Mouse (Mus musculus) hindbrain, embryonic 11.5 days (tissue): ENCODE results near the gene Ptprg. TPM values are rescaled to one million over a fixed set of nuclear protein-coding genes. Genes with fewer than 3 reads are reported as not detected.
"Not testable (repeated sequence)": the region's sequence is repeated elsewhere in the genome, so short reads cannot be mapped to it uniquely, and the experiment has no call there.

Experiments used
- ATAC-seq: fragments of 200-750 bp; cut with Nextera tagmentation; 2 replicates; pipeline ENCODE4 v1.8.0; 2017; ENCODE audit warnings: mild to moderate bottlenecking, moderate TSS enrichment, moderate library complexity; ENCODE audit not compliant: low FRiP score
- DNase-seq: peaks from one replicate; pipeline ENCODE4 v3.0.0-alpha.2; 2015; ENCODE audit warnings: low spot score
- H3K27ac ChIP-seq: fragments of 300-500 bp; sonication (generic); 2 replicates; pipeline ENCODE4 v1.5.1; 2014; ENCODE audit warnings: mild to moderate bottlenecking, low read depth, low read length
- H3K27me3 ChIP-seq: fragments of 300-500 bp; sonication (generic); 2 replicates; pipeline ENCODE4 v1.6.1; 2014; ENCODE audit warnings: mild to moderate bottlenecking, low read length, moderate library complexity, mixed read lengths; ENCODE audit not compliant: control insufficient read depth, insufficient read depth
- H3K36me3 ChIP-seq: fragments of 300-500 bp; sonication (generic); 2 replicates; pipeline ENCODE4 v1.6.1; 2014; ENCODE audit warnings: mild to moderate bottlenecking, low read length, moderate library complexity, mixed read lengths; ENCODE audit not compliant: control insufficient read depth, insufficient read depth
- H3K4me1 ChIP-seq: fragments of 300-500 bp; sonication (generic); replicated peaks from 2 replicates; pipeline ENCODE4 v1.6.1; 2014; ENCODE audit warnings: low read length, mixed read lengths; ENCODE audit not compliant: control insufficient read depth, insufficient read depth
- H3K4me2 ChIP-seq: fragments of 300-500 bp; sonication (generic); replicated peaks from 2 replicates; pipeline ENCODE4 v1.6.1; 2014; ENCODE audit warnings: mild to moderate bottlenecking, low read depth, low read length
- H3K4me3 ChIP-seq: fragments of 300-500 bp; sonication (generic); 2 replicates; pipeline ENCODE4 v1.5.1; 2014; ENCODE audit warnings: low read depth, low read length
- H3K9ac ChIP-seq: fragments of 300-500 bp; sonication (generic); 2 replicates; pipeline ENCODE4 v1.6.1; 2014; ENCODE audit warnings: low read depth, low read length
- H3K9me3 ChIP-seq: fragments of 300-500 bp; sonication (generic); 2 replicates; pipeline ENCODE4 v1.6.1; 2016; ENCODE audit warnings: low read length; ENCODE audit not compliant: control insufficient read depth
- WGBS: fragments of 180-500 bp; shearing (Covaris S2); extraction: QIAGEN DNeasy Blood & Tissue Kit; methylation state at CpG from one replicate; pipeline ENCODE4 v1.1.7; 2014; 5-methylcytosine and 5-hydroxymethylcytosine counted together
- polyA plus RNA-seq: library from polyadenylated mRNA; unstranded; fragments of >200 nt; fragmentation: Nextera tagmentation; extraction: Ambion mirVana; gene quantifications from 2 replicates; pipeline ENCODE4 v1.2.1, GENCODE M21; 2014

Gene Ptprg
- polyA plus RNA-seq, 1 experiment from 2014 or later, result 45.0 TPM

GRCm38 (mm10) chr14:11814811-11815210 lies 261.5 kb downstream of the Ptprg start:
- H3K27me3 ChIP-seq, H3K4me2 ChIP-seq, H3K27ac ChIP-seq, H3K4me1 ChIP-seq, H3K9ac ChIP-seq, H3K4me3 ChIP-seq, DNase-seq, ATAC-seq, H3K9me3 ChIP-seq, H3K36me3 ChIP-seq: not testable (repeated sequence)
- WGBS, result 73% methylated on average over 4 of the region's 4 CpGs

- WGBS, result 84% methylated on average over 6 of the region's 6 CpGs
Measured at GRCm38 (mm10) chr14:11817236-11817635, 263.9 kb downstream of the Ptprg start.

DNA sequence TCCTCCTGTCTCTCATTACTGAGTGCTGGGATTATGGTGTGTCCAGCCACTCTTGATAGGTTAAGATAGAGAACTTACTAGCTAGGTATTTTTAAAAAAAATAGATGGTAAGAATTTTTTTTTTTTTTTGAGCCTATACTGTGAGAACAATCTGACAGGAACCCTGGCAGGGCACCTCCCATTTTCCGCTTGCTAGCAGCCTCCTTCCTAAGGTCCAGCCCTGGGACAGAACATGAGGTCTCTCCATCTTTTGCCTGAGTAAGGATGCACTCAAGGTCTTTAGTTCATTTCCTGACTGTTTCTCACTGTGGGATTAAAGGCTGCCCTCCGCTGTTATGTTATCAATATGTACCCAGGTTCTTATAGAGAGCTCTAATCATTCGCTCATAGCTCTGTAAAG lies 264.7 kb downstream of the Ptprg start:
- H3K9me3 ChIP-seq, result no peaks in the 10 kb centered on the region
- WGBS, result 92% methylated on average over 3 of the region's 3 CpGs
- no peaks in the 10 kb centered on the region for H3K4me1 ChIP-seq
- H3K9ac ChIP-seq, result no peak overlapping the region
- no peaks in the 10 kb centered on the region for H3K36me3 ChIP-seq
- no peak overlapping the region for H3K4me2 ChIP-seq
- no peak for ATAC-seq
- no peak for DNase-seq
- H3K27ac ChIP-seq, result no peak overlapping the region
- H3K4me3 ChIP-seq, result no peak overlapping the region
- no peaks in the 10 kb centered on the region for H3K27me3 ChIP-seq

More at GRCm38 (mm10) chr14:11817236-11817635, 263.9 kb downstream of the Ptprg start:
- ATAC-seq, result no peak
- H3K36me3 ChIP-seq, result no peaks in the 10 kb centered on the region
- H3K4me1 ChIP-seq, result no peaks in the 10 kb centered on the region
- no peak overlapping the region for H3K4me2 ChIP-seq
- H3K4me3 ChIP-seq, result no peak overlapping the region
- no peak for DNase-seq
- no peaks in the 10 kb centered on the region for H3K9me3 ChIP-seq
- H3K9ac ChIP-seq, result no peak overlapping the region
- no peak overlapping the region for H3K27ac ChIP-seq
- no peaks in the 10 kb centered on the region for H3K27me3 ChIP-seq

- Histone ChIP-seq H3K9ac (no peak overlapping the region), H3K9me3 (no peaks in the 10 kb centered on the region), H3K27me3 (no peaks in the 10 kb centered on the region), H3K4me1 (no peaks in the 10 kb centered on the region), H3K4me3 (no peak overlapping the region), H3K27ac (no peak overlapping the region), H3K36me3 (no peaks in the 10 kb centered on the region), H3K4me2 (no peak overlapping the region)
- DNase-seq (no peak), ATAC-seq (no peak)
- WGBS, result 92% methylated on average over 8 of the region's 8 CpGs
Measured at GRCm38 (mm10) chr14:11818721-11819120, 265.4 kb downstream of the Ptprg start.

DNA sequence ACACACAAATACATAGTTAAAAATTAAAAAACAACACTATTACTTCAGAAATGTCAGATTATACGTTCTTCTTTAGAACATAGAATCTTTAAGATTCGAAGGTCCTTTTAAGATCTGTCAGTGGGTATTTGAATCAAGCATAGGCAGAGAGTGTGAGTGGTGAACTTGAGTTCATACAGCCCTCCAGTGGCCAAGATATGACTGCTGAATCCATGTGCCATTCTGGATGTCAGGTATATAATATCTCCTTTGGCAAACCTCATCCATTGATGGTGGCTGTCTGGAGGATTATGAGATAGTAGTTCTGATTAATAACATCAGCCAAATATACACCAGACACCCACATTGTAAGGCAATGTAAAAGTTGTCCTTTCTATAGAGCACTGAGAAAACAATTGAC lies 266.0 kb downstream of the Ptprg start:
- Histone ChIP-seq H3K4me2 (no peak overlapping the region), H3K4me3 (no peak overlapping the region), H3K4me1 (no peaks in the 10 kb centered on the region), H3K9me3 (no peaks in the 10 kb centered on the region), H3K9ac (no peak overlapping the region), H3K27me3 (no peaks in the 10 kb centered on the region), H3K36me3 (no peaks in the 10 kb centered on the region), H3K27ac (no peak overlapping the region)
- ATAC-seq (no peak), DNase-seq (no peak)
- 90% methylated on average over 2 of the region's 2 CpGs for WGBS

DNA sequence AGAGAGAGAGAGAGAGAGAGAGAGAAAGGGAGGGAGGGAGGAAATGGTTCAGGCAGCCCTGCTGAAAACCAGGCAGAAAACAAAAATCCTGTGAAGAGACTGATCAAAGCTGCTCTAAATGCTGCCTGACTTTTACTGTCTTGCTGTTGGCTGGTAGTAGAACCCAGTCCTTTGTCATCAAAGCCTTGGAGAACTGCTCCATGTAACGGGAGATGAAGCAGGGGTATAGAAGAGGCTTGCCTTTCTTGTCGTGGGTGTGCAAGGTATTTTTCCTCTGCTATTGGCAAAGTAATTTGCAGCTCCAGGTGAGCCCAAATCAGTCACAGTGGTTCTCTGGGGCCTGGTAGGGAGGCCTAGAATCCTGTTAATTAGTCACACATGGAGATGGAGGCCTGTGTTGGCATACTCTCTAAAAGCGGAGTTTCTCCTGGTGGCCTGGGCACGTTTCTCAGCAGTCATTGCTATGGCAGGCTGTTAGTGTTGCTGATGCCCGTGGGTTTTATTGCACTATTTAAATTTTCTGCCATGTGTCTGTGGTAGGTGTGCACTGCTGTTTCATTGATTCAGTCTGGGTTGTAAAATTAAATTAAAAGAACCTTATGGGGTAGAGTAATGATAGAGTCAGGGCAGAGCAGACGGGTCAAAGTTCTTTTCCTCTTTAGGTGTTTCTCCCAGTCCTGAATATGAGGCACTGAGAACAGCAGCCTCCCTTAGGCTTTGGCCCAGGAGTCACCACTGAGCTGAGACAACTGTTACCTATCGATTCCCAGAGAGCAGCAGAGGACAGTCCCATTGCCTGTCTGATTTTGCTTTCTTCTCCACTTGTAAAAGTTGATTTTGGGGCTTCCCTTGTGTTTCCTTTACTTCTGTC lies 269.7 kb downstream of the Ptprg start:
- Histone ChIP-seq H3K27me3 (no peaks in the 10 kb centered on the region), H3K27ac (no peak overlapping the region), H3K9ac (no peak overlapping the region), H3K36me3 (no peaks in the 10 kb centered on the region), H3K4me2 (no peak overlapping the region), H3K9me3 (no peaks in the 10 kb centered on the region), H3K4me1 (no peaks in the 10 kb centered on the region), H3K4me3 (no peak overlapping the region)
- no peak for DNase-seq
- ATAC-seq, result no peak
- 66% methylated on average over 7 of the region's 7 CpGs for WGBS

- Histone ChIP-seq H3K9ac (no peak overlapping the region), H3K27me3 (no peaks in the 10 kb centered on the region), H3K9me3 (no peaks in the 10 kb centered on the region), H3K27ac (no peak overlapping the region; the same call in 1 of the 2 replicates), H3K4me1 (no peaks in the 10 kb centered on the region), H3K36me3 (no peaks in the 10 kb centered on the region), H3K4me3 (no peak overlapping the region), H3K4me2 (no peak overlapping the region)
- ATAC-seq, result no peak
- no peak for DNase-seq
- 81% methylated on average over 6 of the region's 6 CpGs for WGBS
Measured at GRCm38 (mm10) chr14:11823701-11824095, 270.4 kb downstream of the Ptprg start.

DNA sequence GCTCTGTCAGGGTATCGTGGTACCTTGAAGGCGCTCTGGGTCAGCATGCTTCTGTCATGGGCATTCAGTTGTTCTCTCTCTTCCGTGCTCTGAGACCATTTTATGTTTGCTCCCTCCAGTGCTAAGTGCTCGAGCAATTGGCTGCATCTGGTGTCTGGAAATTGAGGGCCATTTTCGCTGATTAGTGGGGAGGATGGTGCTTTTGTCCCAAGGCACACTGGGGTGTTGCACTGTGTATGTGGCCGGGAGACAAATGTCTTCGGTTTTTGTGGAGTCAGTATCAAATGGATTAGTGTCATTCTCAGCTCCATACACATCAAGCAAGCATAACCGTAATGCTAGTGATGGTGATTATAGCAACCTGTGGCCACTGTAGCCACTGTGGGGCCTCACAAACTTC lies 271.6 kb downstream of the Ptprg start:
- H3K4me1 ChIP-seq, result no peaks in the 10 kb centered on the region

DNA sequence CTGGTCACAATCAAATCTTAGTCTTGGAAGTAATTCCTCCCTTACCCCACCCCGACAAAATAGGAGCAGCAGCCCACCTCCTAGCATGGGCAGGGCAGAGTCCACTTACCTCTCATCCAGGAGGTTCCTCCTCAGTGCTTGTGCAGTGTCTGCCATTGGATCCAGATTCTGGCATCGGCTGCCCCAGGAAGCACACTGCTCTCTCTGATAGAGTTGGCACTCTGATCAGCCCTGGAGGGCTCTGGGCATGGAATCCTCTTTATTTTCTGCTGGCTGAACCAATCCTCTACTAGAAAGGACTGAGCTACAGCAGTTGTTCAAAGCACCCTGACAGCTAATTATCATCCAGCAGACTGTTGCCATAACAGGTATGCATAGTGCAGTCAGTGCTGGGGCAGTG lies 272.2 kb downstream of the Ptprg start:
- Histone ChIP-seq H3K27me3 (no peaks in the 10 kb centered on the region), H3K36me3 (no peaks in the 10 kb centered on the region), H3K9me3 (no peaks in the 10 kb centered on the region), H3K27ac (no peak overlapping the region), H3K9ac (no peak overlapping the region), H3K4me1 (no peaks in the 10 kb centered on the region), H3K4me2 (no peak overlapping the region), H3K4me3 (no peak overlapping the region)
- DNase-seq (no peak), ATAC-seq (no peak)
- 92% methylated on average over 2 of the region's 2 CpGs for WGBS

More for the DNA sequence above, 271.6 kb downstream of the Ptprg start:
- no peak for ATAC-seq
- H3K36me3 ChIP-seq, result no peaks in the 10 kb centered on the region
- H3K27ac ChIP-seq, result no peak overlapping the region
- H3K4me2 ChIP-seq, result no peak overlapping the region
- H3K27me3 ChIP-seq, result no peaks in the 10 kb centered on the region
- no peak for DNase-seq
- WGBS, result 86% methylated on average over 8 of the region's 8 CpGs
- no peak overlapping the region for H3K4me3 ChIP-seq
- H3K9ac ChIP-seq, result no peak overlapping the region
- no peaks in the 10 kb centered on the region for H3K9me3 ChIP-seq
